Mouse (Mus musculus) embryo, embryonic 9.5 days (tissue): ENCODE results near the gene Ptgr2.
"Not testable (repeated sequence)": the region's sequence is repeated elsewhere in the genome, so short reads cannot be mapped to it uniquely, and the experiment has no call there.

Experiments
- DNase-seq: peaks from one replicate; pipeline ENCODE4 v3.0.0-alpha.2; 2017; ENCODE audit errors: extremely low spot score

Gene Ptgr2

DNA sequence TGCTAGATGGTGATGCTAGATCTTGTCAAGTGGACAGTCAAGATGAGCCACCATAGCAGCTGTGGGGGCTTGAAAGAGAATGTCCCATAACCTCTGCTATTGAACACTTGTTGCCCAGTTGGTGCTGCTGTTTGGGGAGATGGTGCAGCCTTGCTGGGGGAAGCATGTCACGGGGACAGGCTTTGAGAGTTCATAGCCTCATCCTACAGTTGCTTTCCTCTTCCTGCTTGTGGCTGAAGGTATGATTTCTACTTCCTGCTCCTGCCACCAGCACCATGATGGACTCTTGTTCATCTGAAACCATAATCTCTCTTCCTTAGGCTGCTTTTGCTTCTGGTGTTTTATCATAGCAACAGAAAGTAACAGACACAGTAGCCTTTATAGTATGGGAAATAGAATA lies 19.5 kb downstream of the Ptgr2 start:
- DNase-seq: no peak

DNA sequence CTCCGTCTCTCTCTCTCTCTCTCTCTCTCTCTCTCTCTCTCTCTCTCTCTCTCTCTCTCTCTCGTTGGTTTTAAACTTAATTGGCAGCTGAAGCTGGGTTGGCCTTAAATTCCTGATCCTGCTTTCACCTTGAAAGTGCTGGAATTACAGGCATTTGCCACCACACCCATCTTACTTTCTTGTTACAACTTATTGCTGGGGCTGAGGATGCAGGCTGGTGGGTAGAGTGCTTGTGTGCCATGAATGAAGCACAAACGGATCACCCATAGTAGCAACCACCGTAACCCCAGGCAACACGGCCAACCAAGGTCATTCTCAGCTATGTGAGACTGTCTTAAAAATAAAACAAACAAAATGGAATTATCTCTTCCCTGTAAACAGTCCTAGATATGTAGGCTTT lies 26.3 kb downstream of the Ptgr2 start:
- no peak for DNase-seq

DNA sequence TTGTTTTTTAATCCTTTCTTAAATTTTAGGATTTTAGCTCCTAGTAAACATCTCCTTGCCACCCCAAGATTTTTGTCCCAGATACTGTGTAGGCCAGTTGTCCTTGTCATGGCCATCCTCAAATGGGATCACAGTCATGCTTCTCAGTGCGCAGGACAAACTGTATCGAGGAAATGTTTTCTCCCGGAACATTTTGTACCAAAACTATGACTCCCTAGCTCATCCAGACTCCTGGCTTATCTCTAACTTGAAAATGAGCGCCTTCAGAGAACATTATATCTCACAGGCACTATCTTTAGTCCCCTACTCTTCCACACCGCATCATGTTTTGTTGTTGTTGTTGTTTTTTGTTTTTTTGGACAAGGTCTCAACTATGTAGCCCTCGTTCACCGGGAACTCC lies 31.0 kb downstream of the Ptgr2 start:
- DNase-seq: no peak

DNA sequence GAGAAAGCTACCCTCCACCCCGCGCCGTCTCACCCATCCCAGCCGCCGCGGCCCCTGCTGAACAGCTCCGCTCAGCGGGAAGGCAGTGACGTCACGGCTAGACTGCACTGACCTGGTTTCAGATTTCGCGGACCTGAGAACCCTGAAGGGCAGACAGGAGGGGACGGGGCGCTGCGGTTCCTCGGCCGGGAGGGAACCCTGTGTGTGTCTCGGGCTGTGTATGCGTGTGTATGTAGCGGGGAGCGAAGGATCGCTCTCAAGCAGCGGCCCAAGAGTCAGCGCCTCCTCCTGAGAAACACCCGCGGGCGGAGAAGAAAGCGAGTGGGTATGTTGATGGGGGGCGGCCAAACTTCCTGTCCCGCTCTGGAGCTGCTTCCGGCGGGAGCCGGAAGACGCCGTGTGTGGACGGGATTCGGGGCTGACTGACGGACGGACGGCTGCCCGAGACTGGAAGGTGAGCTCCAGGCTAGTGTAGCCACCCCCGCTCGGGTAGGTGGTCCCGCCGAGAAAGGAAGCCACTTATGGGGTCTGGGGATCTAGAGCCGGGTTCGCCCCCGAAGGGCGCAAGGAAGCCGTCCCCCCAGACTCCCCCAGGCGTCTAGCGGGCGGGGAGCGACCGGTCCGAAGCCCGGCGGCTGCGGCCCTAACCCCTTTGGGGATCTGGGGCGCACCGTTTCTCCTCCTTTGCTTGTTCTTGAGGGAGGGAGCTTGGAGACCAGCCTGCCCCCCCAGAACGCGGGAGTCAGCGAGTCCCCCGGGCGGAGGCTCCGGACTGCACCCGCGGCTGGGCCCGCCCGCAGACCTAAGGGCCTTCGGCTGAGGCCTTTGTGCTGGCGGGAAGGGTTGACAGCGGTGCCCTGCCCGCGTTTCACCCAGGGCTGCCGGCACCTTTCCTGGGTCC lies 31.9 kb downstream of the Ptgr2 start, which contains the start of gene Zfp410:
Zfp410 (plus strand) TSS at position 132 of the 901 bp plus-strand sequence.
- DNase-seq: peak; percentile 92

DNA sequence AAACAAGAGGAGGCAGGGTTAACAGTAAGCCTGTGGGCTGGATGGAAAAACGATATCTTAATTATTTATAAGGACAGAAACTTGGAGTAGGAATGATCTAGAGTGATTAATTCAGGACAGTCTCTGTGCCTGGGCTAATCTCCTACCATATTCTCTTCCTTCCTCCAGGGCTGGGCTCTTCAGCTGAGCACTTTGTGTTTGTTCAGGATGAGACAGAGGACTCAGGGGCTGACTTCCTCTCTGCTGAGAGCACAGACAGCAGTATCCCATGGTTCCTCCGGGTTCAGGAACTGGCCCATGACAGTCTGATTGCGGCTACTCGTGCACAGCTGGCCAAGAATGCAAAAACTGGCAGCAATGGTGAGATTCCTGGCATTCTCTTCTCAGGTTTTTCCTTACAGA lies 42.1 kb downstream of the Ptgr2 start:
- DNase-seq: no peak

DNA sequence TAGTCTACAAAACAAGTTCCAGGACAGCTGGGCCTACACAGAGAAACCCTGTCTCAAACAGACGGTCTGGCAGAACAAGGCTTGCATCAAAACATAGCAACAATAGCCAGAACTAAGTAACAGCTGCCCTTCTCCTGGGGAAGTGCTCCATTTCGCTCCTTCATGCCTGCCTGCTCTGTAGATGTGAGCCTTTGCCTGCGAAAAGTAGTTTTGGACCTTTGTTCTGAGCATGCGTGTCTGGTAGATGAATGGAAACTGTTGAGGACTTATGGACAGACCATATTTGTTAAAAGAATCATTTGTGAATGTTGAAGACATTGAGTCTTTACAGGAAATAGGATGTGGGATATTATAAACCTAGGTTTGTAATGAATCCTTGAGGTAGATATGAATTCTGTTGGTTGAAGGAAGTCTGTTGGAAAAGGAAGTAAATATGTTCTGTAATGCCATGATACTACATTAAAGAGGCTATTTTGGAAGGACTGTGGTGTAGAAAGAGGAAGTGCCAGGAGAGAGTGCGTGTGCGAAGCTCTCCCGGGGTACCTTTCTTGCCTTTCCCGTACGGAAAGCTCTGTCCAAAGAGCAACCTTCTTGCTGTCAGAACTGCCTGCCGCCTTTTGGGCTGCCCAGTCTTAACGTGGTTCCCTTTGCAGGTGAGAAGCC lies 52.1 kb downstream of the Ptgr2 start:
- DNase-seq: no peak

DNA sequence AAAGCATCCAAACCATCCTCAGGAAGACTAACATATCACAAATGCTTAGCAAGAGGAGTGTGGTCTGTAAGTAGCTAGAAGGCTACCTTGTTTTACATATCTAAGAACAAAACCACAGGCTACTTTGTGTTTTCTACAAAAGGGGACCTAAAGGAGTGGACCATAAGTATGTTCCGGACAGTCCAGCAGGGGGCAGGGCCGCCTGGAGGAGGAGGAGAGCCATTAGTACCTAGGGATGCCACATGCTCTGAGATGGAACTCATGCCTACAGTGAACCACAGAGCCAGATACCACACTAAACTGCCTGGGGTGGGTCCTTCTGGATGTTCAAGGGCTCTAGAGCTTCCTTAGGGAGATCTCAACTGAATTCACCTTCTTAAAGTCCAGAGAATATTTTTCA lies 62.2 kb downstream of the Ptgr2 start:
- DNase-seq: peak; percentile 31

DNA sequence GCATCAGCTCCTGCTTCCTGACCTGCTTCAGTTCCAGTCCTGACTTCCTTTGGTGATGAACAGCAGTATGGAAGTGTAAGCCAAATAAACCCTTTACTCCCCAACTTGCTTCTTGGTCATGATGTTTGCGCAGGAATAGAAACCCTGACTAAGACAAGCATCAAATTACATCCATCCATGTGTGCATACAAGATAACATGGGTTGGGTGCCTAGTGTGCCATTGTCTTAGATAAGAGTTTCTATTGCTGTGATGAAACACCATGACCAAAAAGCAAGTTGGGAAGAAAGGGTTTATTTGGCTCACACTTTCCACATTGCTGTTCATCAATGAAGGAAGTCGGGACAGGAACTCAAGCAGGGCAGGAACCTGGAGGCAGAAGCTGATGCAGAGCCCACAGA lies 73.7 kb downstream of the Ptgr2 start:
- DNase-seq: not testable (repeated sequence)

DNA sequence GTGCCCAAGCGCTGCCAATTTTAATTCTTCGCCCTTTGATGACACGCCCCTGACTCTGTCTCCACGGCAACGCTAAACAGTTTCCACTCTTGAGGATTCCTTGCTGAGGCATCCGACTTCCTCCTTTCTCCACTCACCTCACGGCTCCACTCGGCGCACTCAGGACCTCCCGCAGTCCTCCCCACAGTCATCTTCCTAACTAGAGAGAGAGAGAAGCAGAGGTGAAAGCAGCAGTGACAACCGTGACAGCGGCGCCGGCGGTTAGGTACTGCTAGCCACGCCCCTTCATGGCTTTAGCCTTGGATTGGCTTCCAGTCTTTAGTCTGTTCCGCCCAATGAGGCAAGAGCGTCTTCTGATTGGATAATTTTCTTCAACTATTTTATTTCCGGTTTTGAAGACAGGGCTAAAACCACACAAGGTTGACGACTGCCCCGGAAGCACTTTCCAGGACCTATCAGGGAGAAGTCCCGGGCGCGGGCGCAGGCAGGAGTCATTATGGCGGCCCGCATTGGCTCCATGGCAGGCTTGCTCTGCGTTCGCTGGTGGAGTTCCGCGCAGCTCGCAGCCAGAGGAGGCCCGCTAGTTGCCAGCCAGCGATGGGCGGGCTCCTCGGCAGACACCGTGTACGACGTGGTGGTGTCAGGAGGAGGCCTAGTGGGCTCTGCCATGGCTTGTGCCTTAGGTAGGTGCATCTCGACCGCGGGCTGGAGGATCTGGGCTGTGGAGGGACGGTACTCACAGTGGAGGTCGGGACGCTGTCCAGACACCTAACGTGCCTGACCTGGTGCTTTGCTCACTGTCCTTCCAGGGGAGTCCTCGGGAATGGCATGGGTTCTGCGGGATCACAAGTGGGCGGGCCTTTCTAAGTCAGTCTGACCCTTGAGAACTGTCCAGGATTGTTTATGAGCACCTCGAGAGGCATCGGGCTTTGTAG lies 76.8 kb downstream of the Ptgr2 start, which contains the start of the genes Coq6 and Fam161b:
Coq6 (plus strand) TSS at position 103 of the 935 bp plus-strand sequence.
Fam161b (minus strand) TSS at position 279 of the 935 bp plus-strand sequence.
- peak; percentile 90 for DNase-seq

DNA sequence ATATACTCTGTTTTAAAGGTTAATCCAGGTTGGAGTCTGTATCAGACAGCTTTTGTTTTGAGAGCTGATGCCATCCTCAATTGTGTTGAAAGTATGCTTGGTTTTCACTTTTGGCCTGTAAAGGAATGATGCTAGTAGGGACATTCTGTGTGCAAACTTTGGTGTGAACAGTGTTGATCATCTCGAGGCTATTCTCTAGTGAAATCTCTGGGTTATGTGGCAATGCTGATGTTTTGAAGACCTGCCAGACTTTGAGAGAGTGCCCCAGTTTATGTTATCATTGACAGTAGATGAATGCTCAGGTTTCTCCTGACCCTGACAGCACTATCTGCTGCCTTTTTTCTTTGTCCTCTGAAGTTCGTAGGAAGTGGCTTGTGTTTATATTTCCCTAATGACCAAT lies 77.8 kb downstream of the Ptgr2 start:
- DNase-seq: no peak

DNA sequence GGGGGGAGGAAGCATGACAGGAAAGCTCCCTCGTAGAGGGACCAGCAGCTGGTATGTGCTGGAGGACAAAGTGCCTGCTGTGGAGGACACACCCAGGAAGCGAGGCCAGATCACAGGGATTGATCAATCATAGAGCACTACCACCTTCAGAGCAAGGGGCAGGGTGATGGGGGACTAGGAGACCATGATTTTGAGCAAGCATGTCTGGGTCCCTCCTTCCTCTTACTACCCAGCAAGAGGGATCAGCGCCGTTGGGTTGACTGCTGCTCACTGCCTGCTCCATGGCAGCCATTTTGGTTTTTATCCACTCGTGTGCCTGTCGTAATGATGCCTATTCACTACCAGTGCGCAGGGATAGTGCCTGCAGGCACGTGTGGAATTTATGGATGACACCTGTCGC lies 79.3 kb downstream of the Ptgr2 start:
- DNase-seq: no peak

DNA sequence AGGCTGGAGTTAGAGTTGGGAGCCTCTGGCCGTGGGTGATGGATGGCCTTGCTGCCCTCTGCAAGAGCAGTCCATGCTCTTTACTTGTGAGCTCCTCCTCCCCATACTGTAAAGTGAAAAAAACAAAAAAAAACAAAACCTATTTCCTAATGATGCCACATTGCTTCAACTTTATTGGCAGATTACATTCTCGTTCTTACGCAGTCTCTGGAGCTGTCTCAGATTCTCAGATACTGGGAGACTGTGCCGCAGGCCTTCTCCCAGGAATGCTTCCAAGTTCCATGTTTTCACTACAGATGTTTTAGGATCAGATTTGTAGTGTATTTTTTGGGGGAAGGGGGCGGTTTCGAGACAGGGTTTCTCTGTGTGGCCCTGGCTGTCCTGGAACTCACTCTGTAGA lies 80.1 kb downstream of the Ptgr2 start:
- DNase-seq: no peak
